Mouse (Mus musculus) ES-E14 (cell line): Measurements from ENCODE around the gene Lpar3. TPM values are rescaled to one million over a fixed set of nuclear protein-coding genes. Genes with fewer than 3 reads are reported as not detected.

ENCODE experiments used
- DNase-seq: peaks from one replicate; pipeline ENCODE4 v3.0.0-alpha.2; 2013; ENCODE audit warnings: low read depth, low spot score
- H3K27ac ChIP-seq: 2 replicates; pipeline ENCODE4 v1.5.1; 2012; ENCODE audit warnings: low read depth, mild to moderate bottlenecking, low read length, moderate library complexity, mixed read lengths; ENCODE audit not compliant: poor library complexity, insufficient read depth, severe bottlenecking
- H3K36me3 ChIP-seq: 2 replicates; pipeline ENCODE4 v1.6.1; 2012; ENCODE audit warnings: mild to moderate bottlenecking, low read length, moderate library complexity, mixed read lengths; ENCODE audit not compliant: control insufficient read depth, poor library complexity, insufficient read depth, severe bottlenecking
- H3K4me1 ChIP-seq, 2 experiments: fragments of 150-350 bp in 1 of 2; sonication (generic) in 1 of 2; 2 replicates each; pipeline ENCODE4 v1.6.1; 2012; ENCODE audit warnings: low read length in 2 of 2, mild to moderate bottlenecking in 1 of 2, mixed read lengths in 1 of 2; ENCODE audit not compliant: control insufficient read depth in 2 of 2, insufficient read depth in 2 of 2, poor library complexity in 1 of 2
- H3K4me3 ChIP-seq, 2 experiments: fragments of 150-350 bp in 1 of 2; sonication (generic) in 1 of 2; 2 replicates each; pipeline ENCODE4 v1.5.1; 2012; ENCODE audit warnings: low read length in 2 of 2, low read depth in 1 of 2, mild to moderate bottlenecking in 1 of 2, mixed read lengths in 1 of 2; ENCODE audit not compliant: insufficient read depth in 1 of 2, poor library complexity in 1 of 2, severe bottlenecking in 1 of 2
- H3K9ac ChIP-seq: 2 replicates; pipeline ENCODE4 v1.6.1; 2012; ENCODE audit warnings: low read depth, mild to moderate bottlenecking, low read length, mixed read lengths; ENCODE audit not compliant: poor library complexity, insufficient read depth, severe bottlenecking
- H3K9me3 ChIP-seq: fragments of 150-350 bp; sonication (generic); 2 replicates; pipeline ENCODE4 v1.6.1; 2012; ENCODE audit warnings: low read depth, mild to moderate bottlenecking, low read length; ENCODE audit not compliant: control insufficient read depth, insufficient read depth
- CHD2 ChIP-seq: IDR thresholded peaks from 2 replicates; pipeline ENCODE4 v1.6.1; 2014; ENCODE audit warnings: mild to moderate bottlenecking, low read depth, low read length, inconsistent platforms
- HCFC1 ChIP-seq: IDR thresholded peaks from 2 replicates; pipeline ENCODE4 v1.6.1; 2012; ENCODE audit warnings: low read length, inconsistent platforms, borderline replicate concordance; ENCODE audit not compliant: insufficient read depth
- MAFK ChIP-seq: IDR thresholded peaks from 2 replicates; pipeline ENCODE4 v1.6.1; 2014; ENCODE audit warnings: mild to moderate bottlenecking, low read depth, low read length, inconsistent platforms; ENCODE audit not compliant: insufficient read depth
- ZC3H11A ChIP-seq: IDR thresholded peaks from 2 replicates; pipeline ENCODE4 v1.6.1; 2012; ENCODE audit warnings: low read depth, mild to moderate bottlenecking, inconsistent platforms, low read length, borderline replicate concordance
- ZNF384 ChIP-seq: IDR thresholded peaks from 2 replicates; pipeline ENCODE4 v1.6.1; 2012; ENCODE audit warnings: low read depth, low read length, inconsistent platforms
- in situ Hi-C, 2 experiments: fragments of 600-800 bp; cut with MboI; formaldehyde crosslinking; loops; one replicate each; pipeline ENCODE4 v1.15.1; 2025; ENCODE audit warnings: low sequenced_read_pairs in 2 of 2, inconsistent platforms in 1 of 2; ENCODE audit not compliant: unreplicated experiment in 2 of 2
- total RNA-seq: library from RNA; depleted of rRNA; stranded (reverse); fragments of 300-350 nt; gene quantifications from 2 replicates; pipeline ENCODE4 v1.2.3, GENCODE M21; 2012

Lpar3 gene
- total RNA-seq, 1 experiment = 0.89 TPM

DNA sequence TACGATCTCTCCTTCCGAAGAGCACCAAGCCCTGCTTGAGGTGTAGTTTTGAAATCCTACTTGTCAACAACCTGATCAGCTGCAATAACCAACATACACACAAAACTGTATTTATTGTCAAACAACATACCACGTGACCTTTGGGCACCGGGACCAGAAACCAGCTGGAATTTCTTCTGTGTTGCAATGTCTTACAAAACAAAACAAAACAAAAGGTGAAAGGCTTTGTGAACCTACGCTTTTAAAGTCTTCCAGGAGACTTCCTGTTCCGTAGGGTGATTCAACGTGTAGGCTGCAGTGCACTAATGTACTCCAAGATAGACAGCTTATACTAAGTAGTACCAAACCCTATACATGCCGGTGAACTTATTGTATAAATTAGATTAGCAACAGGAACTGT is 25.8 kb downstream of the Lpar3 start:
- Histone ChIP-seq H3K4me3 (no peak overlapping the region), H3K4me1 (no peaks in the 10 kb centered on the region), H3K27ac (no peak overlapping the region), H3K9me3 (no peaks in the 10 kb centered on the region), H3K9ac (no peak overlapping the region), H3K36me3 (no peaks in the 10 kb centered on the region)
- in situ Hi-C loops = no loop called here
- DNase-seq = no peak
- TF ChIP-seq CHD2 = no peak
- no peak for TF ChIP-seq ZC3H11A
- no peak for TF ChIP-seq HCFC1

DNA sequence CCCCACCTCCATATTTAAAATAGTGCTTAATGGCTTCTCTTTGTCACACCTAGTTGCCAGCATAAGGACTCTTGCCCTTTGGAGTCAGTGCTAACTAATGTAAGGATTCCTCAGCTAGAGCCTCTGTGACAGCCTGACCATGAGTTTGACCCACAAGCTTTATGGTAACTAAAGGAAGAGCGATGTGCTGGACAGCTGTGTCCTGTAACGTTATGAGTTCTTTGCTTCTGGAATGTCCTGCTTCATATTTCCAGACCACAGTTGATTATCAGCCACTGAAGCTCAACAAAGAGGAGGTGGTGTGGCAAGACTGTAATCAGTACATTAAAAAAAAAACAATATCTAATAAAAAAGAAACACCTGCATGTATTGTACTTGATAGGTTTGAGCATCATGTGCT is 26.2 kb downstream of the Lpar3 start:
- no peak for DNase-seq
- no peak overlapping the region for H3K27ac ChIP-seq
- TF ChIP-seq MAFK = no peak
- TF ChIP-seq CHD2 = no peak
- no peak for TF ChIP-seq ZC3H11A
- no peak for TF ChIP-seq HCFC1
- no peak for TF ChIP-seq ZNF384
- no peak overlapping the region for H3K4me3 ChIP-seq
- in situ Hi-C loops = no loop called here
- H3K4me1 ChIP-seq = no peaks in the 10 kb centered on the region
- H3K36me3 ChIP-seq = no peaks in the 10 kb centered on the region
- H3K9ac ChIP-seq = no peak overlapping the region
- H3K9me3 ChIP-seq = no peaks in the 10 kb centered on the region

DNA sequence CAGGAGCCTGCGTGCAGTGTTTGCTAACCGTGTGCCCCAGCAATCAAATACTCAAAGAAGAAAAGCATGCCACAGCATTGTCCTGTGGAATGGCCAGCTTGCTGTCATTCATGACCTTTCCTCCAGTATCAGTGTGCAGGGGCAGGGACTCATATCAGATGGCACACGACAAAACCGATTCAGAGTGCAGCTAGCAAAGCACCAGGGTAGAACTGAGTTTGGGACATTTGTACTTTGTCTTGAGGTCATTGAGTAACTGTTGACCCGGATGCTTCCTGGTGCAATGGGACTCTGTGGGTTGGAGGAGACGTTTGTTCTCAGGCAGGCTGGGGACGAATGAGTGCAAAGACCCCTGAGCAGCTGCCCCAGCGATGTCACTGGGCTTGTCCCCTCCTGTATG is 29.1 kb downstream of the Lpar3 start:
- no peak for TF ChIP-seq ZNF384
- TF ChIP-seq MAFK = no peak
- TF ChIP-seq CHD2 = no peak
- TF ChIP-seq HCFC1 = no peak
- no peak for TF ChIP-seq ZC3H11A
- Histone ChIP-seq H3K27ac (no peak overlapping the region), H3K9me3 (no peaks in the 10 kb centered on the region), H3K9ac (no peak overlapping the region), H3K4me3 (no peak overlapping the region), H3K4me1 (no peaks in the 10 kb centered on the region), H3K36me3 (no peaks in the 10 kb centered on the region)
- in situ Hi-C loops = no loop called here
- no peak for DNase-seq

DNA sequence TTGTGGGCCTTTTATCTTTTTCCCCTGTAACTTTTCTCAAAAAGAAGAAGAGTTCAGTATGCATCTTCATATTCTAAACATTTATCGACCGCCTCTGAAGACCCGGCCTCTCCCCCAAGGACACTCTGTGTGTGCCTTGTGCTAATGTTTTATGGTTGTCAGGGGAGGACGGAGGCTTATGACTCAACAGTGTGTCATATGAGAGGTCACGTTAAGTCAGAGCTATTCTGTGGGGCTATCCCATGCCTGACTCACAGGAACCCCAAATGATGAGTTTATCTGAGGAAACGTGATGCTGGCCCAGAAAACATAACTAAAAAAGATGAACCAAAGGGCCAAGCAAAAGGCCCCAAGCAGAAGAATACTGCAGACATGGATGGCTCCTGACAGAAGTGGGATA is 31.0 kb downstream of the Lpar3 start:
- TF ChIP-seq ZNF384 (no peak), MAFK (no peak), ZC3H11A (no peak), CHD2 (no peak)
- Histone ChIP-seq H3K4me1 (no peaks in the 10 kb centered on the region), H3K27ac (no peak overlapping the region), H3K9ac (no peak overlapping the region), H3K4me3 (no peak overlapping the region), H3K9me3 (no peaks in the 10 kb centered on the region), H3K36me3 (no peaks in the 10 kb centered on the region)
- DNase-seq = no peak
- in situ Hi-C loops = no loop called here

DNA sequence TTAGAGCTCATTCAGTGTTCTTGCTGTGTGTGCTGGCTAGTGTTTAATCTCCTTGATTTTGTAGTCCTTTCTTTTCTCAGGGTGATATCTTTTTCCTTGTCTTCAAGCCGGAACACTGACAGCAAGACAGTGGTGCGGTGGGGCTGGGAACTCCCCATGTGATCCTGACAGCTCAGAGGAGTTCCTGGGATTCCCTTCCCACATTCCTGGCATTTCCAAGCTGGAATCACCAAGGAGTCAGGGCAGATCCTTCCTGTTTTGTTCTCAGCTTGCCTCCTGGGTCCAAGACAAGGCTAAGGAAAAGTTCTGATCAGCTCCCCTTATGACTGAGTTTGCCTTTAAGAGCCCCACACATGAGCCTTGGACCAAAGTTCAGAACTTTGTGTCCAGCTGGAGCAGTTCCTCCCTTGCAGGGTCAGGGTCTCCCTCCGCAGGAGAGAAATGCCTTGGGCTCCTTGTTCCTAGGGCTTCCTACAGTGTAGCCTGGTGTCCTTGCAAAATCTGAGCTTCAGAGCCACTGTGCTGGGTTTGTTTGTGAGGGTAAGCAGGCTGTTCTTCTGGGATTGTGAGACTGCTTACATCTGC is 33.1 kb downstream of the Lpar3 start:
- H3K27ac ChIP-seq = no peak overlapping the region
- H3K4me3 ChIP-seq = no peak overlapping the region
- TF ChIP-seq CHD2 (no peak), MAFK (no peak), ZNF384 (no peak), ZC3H11A (no peak), HCFC1 (no peak)
- DNase-seq = no peak
- H3K9ac ChIP-seq = no peak overlapping the region
- H3K9me3 ChIP-seq = no peaks in the 10 kb centered on the region
- no peaks in the 10 kb centered on the region for H3K36me3 ChIP-seq
- in situ Hi-C loops = no loop called here
- no peaks in the 10 kb centered on the region for H3K4me1 ChIP-seq
